Mouse (Mus musculus) stomach, postnatal 0 days (tissue): ENCODE data around the gene Wrb.

Experiments
- CTCF ChIP-seq: IDR thresholded peaks from 2 replicates; pipeline ENCODE4 v1.5.1; 2016; ENCODE audit warnings: antibody characterized with exemption, low read depth, mild to moderate bottlenecking, moderate library complexity
- EP300 ChIP-seq: optimal IDR thresholded peaks from 2 replicates; pipeline ENCODE3; 2016; ENCODE audit warnings: antibody characterized with exemption

DNA sequence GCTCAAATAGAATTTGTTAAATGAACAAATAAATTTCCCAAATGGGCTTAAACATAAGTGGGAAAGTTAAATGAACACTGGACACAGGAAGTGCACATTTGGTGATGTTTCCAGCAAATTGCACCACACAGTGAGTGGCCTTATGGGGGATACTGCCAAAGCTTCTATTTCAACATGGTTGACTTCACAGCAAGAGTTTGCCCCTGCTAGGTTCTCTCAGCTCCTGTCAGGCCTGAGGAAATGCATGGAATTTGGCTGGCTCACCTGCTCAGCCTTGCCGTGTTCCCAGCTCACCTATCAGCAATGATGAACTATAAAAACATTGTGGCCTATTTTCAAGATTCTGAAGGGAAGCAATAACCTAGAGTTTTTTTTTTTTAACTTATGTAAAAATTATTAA is 15.7 kb downstream of the Wrb start:
- TF ChIP-seq CTCF (no peak), EP300 (no peak)
